Mouse (Mus musculus) ES-E14 (cell line): ENCODE data around the gene D10Wsu102e. TPM values are rescaled to one million over a fixed set of nuclear protein-coding genes. Genes with fewer than 3 reads are reported as not detected.

Experiments used
- DNase-seq: peaks from one replicate; pipeline ENCODE4 v3.0.0-alpha.2; 2013; ENCODE audit warnings: low read depth, low spot score
- H3K27ac ChIP-seq: 2 replicates; pipeline ENCODE4 v1.5.1; 2012; ENCODE audit warnings: low read depth, mild to moderate bottlenecking, low read length, moderate library complexity, mixed read lengths; ENCODE audit not compliant: poor library complexity, insufficient read depth, severe bottlenecking
- H3K36me3 ChIP-seq: 2 replicates; pipeline ENCODE4 v1.6.1; 2012; ENCODE audit warnings: mild to moderate bottlenecking, low read length, moderate library complexity, mixed read lengths; ENCODE audit not compliant: control insufficient read depth, poor library complexity, insufficient read depth, severe bottlenecking
- H3K4me1 ChIP-seq, 2 experiments: fragments of 150-350 bp in 1 of 2; sonication (generic) in 1 of 2; 2 replicates each; pipeline ENCODE4 v1.6.1; 2012; ENCODE audit warnings: low read length in 2 of 2, mild to moderate bottlenecking in 1 of 2, mixed read lengths in 1 of 2; ENCODE audit not compliant: control insufficient read depth in 2 of 2, insufficient read depth in 2 of 2, poor library complexity in 1 of 2
- H3K4me3 ChIP-seq, 2 experiments: fragments of 150-350 bp in 1 of 2; sonication (generic) in 1 of 2; 2 replicates each; pipeline ENCODE4 v1.5.1; 2012; ENCODE audit warnings: low read length in 2 of 2, low read depth in 1 of 2, mild to moderate bottlenecking in 1 of 2, mixed read lengths in 1 of 2; ENCODE audit not compliant: insufficient read depth in 1 of 2, poor library complexity in 1 of 2, severe bottlenecking in 1 of 2
- H3K9ac ChIP-seq: 2 replicates; pipeline ENCODE4 v1.6.1; 2012; ENCODE audit warnings: low read depth, mild to moderate bottlenecking, low read length, mixed read lengths; ENCODE audit not compliant: poor library complexity, insufficient read depth, severe bottlenecking
- H3K9me3 ChIP-seq: fragments of 150-350 bp; sonication (generic); 2 replicates; pipeline ENCODE4 v1.6.1; 2012; ENCODE audit warnings: low read depth, mild to moderate bottlenecking, low read length; ENCODE audit not compliant: control insufficient read depth, insufficient read depth
- CHD2 ChIP-seq: IDR thresholded peaks from 2 replicates; pipeline ENCODE4 v1.6.1; 2014; ENCODE audit warnings: mild to moderate bottlenecking, low read depth, low read length, inconsistent platforms
- HCFC1 ChIP-seq: IDR thresholded peaks from 2 replicates; pipeline ENCODE4 v1.6.1; 2012; ENCODE audit warnings: low read length, inconsistent platforms, borderline replicate concordance; ENCODE audit not compliant: insufficient read depth
- MAFK ChIP-seq: IDR thresholded peaks from 2 replicates; pipeline ENCODE4 v1.6.1; 2014; ENCODE audit warnings: mild to moderate bottlenecking, low read depth, low read length, inconsistent platforms; ENCODE audit not compliant: insufficient read depth
- ZC3H11A ChIP-seq: IDR thresholded peaks from 2 replicates; pipeline ENCODE4 v1.6.1; 2012; ENCODE audit warnings: low read depth, mild to moderate bottlenecking, inconsistent platforms, low read length, borderline replicate concordance
- ZNF384 ChIP-seq: IDR thresholded peaks from 2 replicates; pipeline ENCODE4 v1.6.1; 2012; ENCODE audit warnings: low read depth, low read length, inconsistent platforms
- in situ Hi-C, 2 experiments: fragments of 600-800 bp; cut with MboI; formaldehyde crosslinking; loops; one replicate each; pipeline ENCODE4 v1.15.1; 2025; ENCODE audit warnings: low sequenced_read_pairs in 2 of 2, inconsistent platforms in 1 of 2; ENCODE audit not compliant: unreplicated experiment in 2 of 2
- total RNA-seq: library from RNA; depleted of rRNA; stranded (reverse); fragments of 300-350 nt; gene quantifications from 2 replicates; pipeline ENCODE4 v1.2.3, GENCODE M21; 2012

The D10Wsu102e gene
- total RNA-seq, 1 experiment, result 4.5 TPM

GRCm38 (mm10) chr10:83497321-83497720 lies 137.3 kb downstream of the D10Wsu102e start:
- H3K9me3 ChIP-seq, result no peaks in the 10 kb centered on the region
- DNase-seq, result no peak
- H3K27ac ChIP-seq, result no peak overlapping the region
- H3K9ac ChIP-seq, result no peak overlapping the region
- no peak overlapping the region for H3K4me3 ChIP-seq
- in situ Hi-C loops, result no loop called here
- no peaks in the 10 kb centered on the region for H3K4me1 ChIP-seq
- no peak for TF ChIP-seq ZNF384
- TF ChIP-seq ZC3H11A, result no peak
- TF ChIP-seq MAFK, result no peak
- TF ChIP-seq CHD2, result no peak
- no peak for TF ChIP-seq HCFC1
- H3K36me3 ChIP-seq, result no peaks in the 10 kb centered on the region

- in situ Hi-C loops, result loop anchor here (10.0 to 25.0 kb wide), 3 partner anchors 272 to 597 kb away; no protein-coding TSS in a partner anchor
- no peak for TF ChIP-seq HCFC1
- TF ChIP-seq ZC3H11A, result 0 out of 2 replicates have a peak, but pooled peaks have one; percentile 2
- no peak for TF ChIP-seq CHD2
- Histone ChIP-seq H3K4me1 (peaks cover 0 to 2% of the 10 kb centered on the region in 2 experiments; a peak in 1 of 4 replicates), H3K36me3 (no peaks in the 10 kb centered on the region), H3K27ac (no peak overlapping the region), H3K9me3 (no peaks in the 10 kb centered on the region), H3K9ac (no peak overlapping the region), H3K4me3 (no peak overlapping the region)
- peak; percentile 49 for DNase-seq
Measured at GRCm38 (mm10) chr10:83508962-83509660, 149.1 kb downstream of the D10Wsu102e start.

- Histone ChIP-seq H3K9me3 (no peaks in the 10 kb centered on the region), H3K4me1 (peaks cover 0 to 4% of the 10 kb centered on the region in 2 experiments; a peak in 1 of 4 replicates), H3K36me3 (no peaks in the 10 kb centered on the region), H3K4me3 (no peak overlapping the region), H3K9ac (no peak overlapping the region), H3K27ac (no peak overlapping the region)
- in situ Hi-C loops, result loop anchor here (25.0 kb wide), 2 partner anchors 274 to 599 kb away; no protein-coding TSS in a partner anchor
- DNase-seq, result no peak
- TF ChIP-seq ZC3H11A (no peak), ZNF384 (no peak), MAFK (no peak), HCFC1 (no peak), CHD2 (no peak)
Measured at GRCm38 (mm10) chr10:83511304-83511703, 151.3 kb downstream of the D10Wsu102e start.

GRCm38 (mm10) chr10:83513736-83514135 lies 153.7 kb downstream of the D10Wsu102e start:
- in situ Hi-C loops, result loop anchor here (25.0 kb wide), 2 partner anchors 276 to 601 kb away; no protein-coding TSS in a partner anchor
- DNase-seq, result no peak

More at GRCm38 (mm10) chr10:83513736-83514135, 153.7 kb downstream of the D10Wsu102e start:
- no peak overlapping the region for H3K9ac ChIP-seq
- no peak overlapping the region for H3K27ac ChIP-seq
- no peaks in the 10 kb centered on the region for H3K9me3 ChIP-seq
- no peak overlapping the region for H3K4me3 ChIP-seq
- TF ChIP-seq CHD2 (no peak), ZNF384 (no peak), HCFC1 (no peak), ZC3H11A (no peak), MAFK (no peak)
- H3K4me1 ChIP-seq, result peaks cover 0 to 4% of the 10 kb centered on the region in 2 experiments; a peak in 1 of 4 replicates
- H3K36me3 ChIP-seq, result no peaks in the 10 kb centered on the region
